ENCODE assay signal across 8 mouse cellular contexts in genomic region chr14:56375731-56376130, GRCm38 (mm10). TPM values are rescaled to one million over a fixed set of nuclear protein-coding genes. Genes with fewer than 3 reads are reported as not detected.
DNase-seq lines count a peak whose midpoint lies in the region; ATAC-seq and TF ChIP-seq lines count a peak whose summit lies in the region.

No protein-coding gene starts in this region.

- 1% methylated on average over 6 of the region's 6 CpGs for WGBS in heart, embryonic 12.5 days
- WGBS in kidney, adult 2 months, result 2% methylated on average over 6 of the region's 6 CpGs
- WGBS in limb, embryonic 13.5 days, result 3% methylated on average over 6 of the region's 6 CpGs
- WGBS in neural tube, embryonic 11.5 days, result 3% methylated on average over 6 of the region's 6 CpGs
- WGBS in stomach, embryonic 16.5 days, result 2% methylated on average over 6 of the region's 6 CpGs

- no peak overlapping the region for H3K4me3 ChIP-seq in heart, embryonic 12.5 days
- no peak overlapping the region for H3K4me3 ChIP-seq in kidney, adult 2 months (ENCODE audit: insufficient read depth, low read depth, low read length)
- H3K4me3 ChIP-seq in limb, embryonic 13.5 days, result no peak overlapping the region
- H3K4me3 ChIP-seq in neural tube, embryonic 11.5 days (ENCODE audit: low read depth, low read length), result no peak overlapping the region
- no peak overlapping the region for H3K4me3 ChIP-seq in stomach, embryonic 16.5 days (replicated peaks; ENCODE audit: low read length)

- no peak for ATAC-seq in heart, embryonic 12.5 days (ENCODE audit: insufficient number of reproducible peaks, low FRiP score)
- ATAC-seq in limb, embryonic 13.5 days (ENCODE audit: low FRiP score, low read depth), result peak; percentile 36; the same call in 1 of the 2 replicates
- ATAC-seq in neural tube, embryonic 11.5 days (ENCODE audit: insufficient read depth, low FRiP score, low TSS enrichment), result no peak
- peak; percentile 58 for ATAC-seq in stomach, embryonic 16.5 days (ENCODE audit: insufficient read depth, low FRiP score)

- TF ChIP-seq CTCF in kidney, adult 2 months (conservative IDR thresholded peaks at IDR 0.05; ENCODE audit: insufficient read depth, insufficient read length, low read depth, low read length), result peak; percentile 90

- H3K27me3 ChIP-seq in heart, embryonic 12.5 days (replicated peaks), result 0 out of 2 replicates have a peak, but pooled peaks cover 4% of the 10 kb centered on the region
- no peaks in the 10 kb centered on the region for H3K27me3 ChIP-seq in kidney, adult 2 months (replicated peaks; ENCODE audit: control insufficient read depth, insufficient read depth, low read length)
- H3K27me3 ChIP-seq in limb, embryonic 13.5 days, result no peaks in the 10 kb centered on the region
- no peaks in the 10 kb centered on the region for H3K27me3 ChIP-seq in neural tube, embryonic 11.5 days (ENCODE audit: control insufficient read depth, insufficient read depth, low read length)
- H3K27me3 ChIP-seq in stomach, embryonic 16.5 days (ENCODE audit: control insufficient read depth, insufficient read depth, low read length), result no peaks in the 10 kb centered on the region

- DNase-seq in heart, adult 18-20 months, result peak; percentile 59 to 82
- peak; percentile 90 to 93 for DNase-seq in cerebellum, postnatal 14 days
- peak; percentile 72 to 86 for DNase-seq in frontal cortex, postnatal 36 days (ENCODE audit: low spot score in 2 of 2)
- peak; percentile 82 for DNase-seq in kidney, adult 2 months
- peak; percentile 83 for DNase-seq in neural tube, embryonic 11.5 days (ENCODE audit: low spot score)

- no peak for TF ChIP-seq POLR2A in kidney, adult 2 months (IDR thresholded peaks at IDR 0.05; ENCODE audit: low read depth, low read length)

- H3K27ac ChIP-seq in heart, embryonic 12.5 days (ENCODE audit: poor library complexity, severe bottlenecking), result no peak overlapping the region
- H3K27ac ChIP-seq in kidney, adult 2 months (ENCODE audit: insufficient read depth, low read depth, low read length), result no peak overlapping the region
- H3K27ac ChIP-seq in limb, embryonic 13.5 days, result no peak overlapping the region
- no peak overlapping the region for H3K27ac ChIP-seq in neural tube, embryonic 11.5 days (ENCODE audit: low read depth, low read length)
- H3K27ac ChIP-seq in stomach, embryonic 16.5 days (ENCODE audit: low read length), result no peak overlapping the region

- no peaks in the 10 kb centered on the region for H3K9me3 ChIP-seq in heart, embryonic 12.5 days (replicated peaks)
- no peaks in the 10 kb centered on the region for H3K9me3 ChIP-seq in limb, embryonic 13.5 days
- H3K9me3 ChIP-seq in neural tube, embryonic 11.5 days (ENCODE audit: control insufficient read depth, low read length), result no peaks in the 10 kb centered on the region
- H3K9me3 ChIP-seq in stomach, embryonic 16.5 days (replicated peaks; ENCODE audit: control insufficient read depth, low read length), result no peaks in the 10 kb centered on the region

- H3K9ac ChIP-seq in heart, embryonic 12.5 days, result no peak overlapping the region
- no peak overlapping the region for H3K9ac ChIP-seq in limb, embryonic 13.5 days
- no peak overlapping the region for H3K9ac ChIP-seq in neural tube, embryonic 11.5 days (ENCODE audit: low read length)
- no peak overlapping the region for H3K9ac ChIP-seq in stomach, embryonic 16.5 days (ENCODE audit: low read length)

- no peaks in the 10 kb centered on the region for H3K4me1 ChIP-seq in heart, embryonic 12.5 days (replicated peaks)
- H3K4me1 ChIP-seq in kidney, adult 2 months (ENCODE audit: control insufficient read depth, insufficient read depth, low read length), result no peaks in the 10 kb centered on the region
- H3K4me1 ChIP-seq in limb, embryonic 13.5 days, result no peaks in the 10 kb centered on the region
- no peaks in the 10 kb centered on the region for H3K4me1 ChIP-seq in neural tube, embryonic 11.5 days (ENCODE audit: control insufficient read depth, insufficient read depth, low read length)
- no peaks in the 10 kb centered on the region for H3K4me1 ChIP-seq in stomach, embryonic 16.5 days (ENCODE audit: control insufficient read depth, insufficient read depth, low read length)

- no peaks in the 10 kb centered on the region for H3K36me3 ChIP-seq in heart, embryonic 12.5 days
- no peaks in the 10 kb centered on the region for H3K36me3 ChIP-seq in kidney, adult 2 months (ENCODE audit: control insufficient read depth, insufficient read depth, low read length)
- no peaks in the 10 kb centered on the region for H3K36me3 ChIP-seq in limb, embryonic 13.5 days
- no peaks in the 10 kb centered on the region for H3K36me3 ChIP-seq in neural tube, embryonic 11.5 days (ENCODE audit: control insufficient read depth, insufficient read depth, low read length)
- no peaks in the 10 kb centered on the region for H3K36me3 ChIP-seq in stomach, embryonic 16.5 days (ENCODE audit: control insufficient read depth, insufficient read depth, low read length)

- no peak overlapping the region for H3K4me2 ChIP-seq in heart, embryonic 12.5 days
- no peak overlapping the region for H3K4me2 ChIP-seq in limb, embryonic 13.5 days (replicated peaks)
- H3K4me2 ChIP-seq in neural tube, embryonic 11.5 days (ENCODE audit: low read depth), result no peak overlapping the region
- H3K4me2 ChIP-seq in stomach, embryonic 16.5 days (ENCODE audit: low read depth, low read length), result no peak overlapping the region

RNA-seq across cellular contexts. Expression of gene Atp12a, which starts 10.9 kb away (rescaled TPM):
- total RNA-seq in heart, adult 18-20 months (2021), result not detected
- polyA plus RNA-seq in heart, embryonic 12.5 days (2016; fragmentation: Nextera tagmentation; extraction: Ambion mirVana), result not detected in 2 replicates
- polyA plus RNA-seq in kidney, adult 2 months (2012; rRNA removed), result 0.22 and 0.25 TPM in 2 replicates
- polyA plus RNA-seq in limb, embryonic 13.5 days (2015; fragmentation: Nextera tagmentation; extraction: Ambion mirVana), result 0.26 and 0.43 TPM in 2 replicates
- polyA plus RNA-seq in neural tube, embryonic 11.5 days (2014; fragmentation: Nextera tagmentation; extraction: Ambion mirVana), result not detected in 2 replicates
- 0.04 and 0.19 TPM in 2 replicates for polyA plus RNA-seq in stomach, embryonic 16.5 days (2015; fragmentation: Nextera tagmentation; extraction: Ambion mirVana)

RNA-seq across cellular contexts. Expression of gene Rnf17, which starts 26.6 kb away (rescaled TPM):
- under 1 TPM; 0.51 to 0.57 TPM for total RNA-seq in heart, adult 18-20 months (2021)
- polyA plus RNA-seq in heart, embryonic 12.5 days (2016; fragmentation: Nextera tagmentation; extraction: Ambion mirVana), result 3.9 and 5.5 TPM in 2 replicates
- 0.05 TPM in 1 of 2 replicates, not detected in the other for polyA plus RNA-seq in kidney, adult 2 months (2012; rRNA removed)
- 1.3 and 1.4 TPM in 2 replicates for polyA plus RNA-seq in limb, embryonic 13.5 days (2015; fragmentation: Nextera tagmentation; extraction: Ambion mirVana)
- polyA plus RNA-seq in neural tube, embryonic 11.5 days (2014; fragmentation: Nextera tagmentation; extraction: Ambion mirVana), result 1.3 and 1.5 TPM in 2 replicates
- 1.2 and 1.4 TPM in 2 replicates for polyA plus RNA-seq in stomach, embryonic 16.5 days (2015; fragmentation: Nextera tagmentation; extraction: Ambion mirVana)

Comparison
In these comparisons a context has a peak if more than half of its experiments do, and no peak if none do; other contexts are left out.
1. ATAC-seq: peak in limb, embryonic 13.5 days (single experiment) and stomach, embryonic 16.5 days (single experiment); none in heart, embryonic 12.5 days (single experiment) and neural tube, embryonic 11.5 days (single experiment).
2. Peak in every context shown above with its lines, with median percentiles within 50 percentile points of each other: DNase-seq.